Mouse (Mus musculus): ENCODE measurements at regions not wholly inside any gene's neighbourhood (a gene's known extent, or its start where the extent isn't known, plus 50 kb on each side); places are given as distances from the start of the nearest gene placed in this dataset.

- no peak for TF ChIP-seq CTCF (IDR thresholded peaks at IDR 0.05; ENCODE audit: borderline replicate concordance, extremely low read depth, insufficient read depth, insufficient read length)
- TF ChIP-seq POLR2A (IDR thresholded peaks at IDR 0.05; ENCODE audit: borderline replicate concordance, extremely low read depth, insufficient read depth, insufficient read length, poor library complexity, severe bottlenecking), result no peak
Observed at GRCm38 (mm10) chr10:51930696-51931095, 91.6 kb upstream of the Vgll2 start.
